Mouse (Mus musculus): ENCODE measurements around the gene Klk12.

GRCm38 (mm10) chr7:43799876-43800275 is 31.2 kb downstream of the Klk12 start:
- TF ChIP-seq CTCF (IDR thresholded peaks at IDR 0.05; ENCODE audit: borderline replicate concordance, insufficient read depth, low read length) (no peak), POLR2A (IDR thresholded peaks at IDR 0.05; ENCODE audit: low read depth, low read length) (no peak)

All from embryonic fibroblast, embryonic 13.5 days (primary cell).